Mouse (Mus musculus) limb, embryonic 14.5 days (tissue): ENCODE measurements around the gene Rai14. TPM values are rescaled to one million over a fixed set of nuclear protein-coding genes. Genes with fewer than 3 reads are reported as not detected.

ENCODE experiments used
- ATAC-seq: fragments of 200-750 bp; cut with Nextera tagmentation; 2 replicates; pipeline ENCODE4 v1.8.0; 2017; ENCODE audit warnings: low read depth, moderate number of reproducible peaks, moderate TSS enrichment; ENCODE audit not compliant: low FRiP score
- DNase-seq: peaks from one replicate; pipeline ENCODE4 v3.0.0-alpha.2; 2015; ENCODE audit warnings: low spot score
- H3K27ac ChIP-seq: fragments of 300-500 bp; sonication (generic); replicated peaks from 2 replicates; pipeline ENCODE4 v1.5.1; 2014; ENCODE audit warnings: low read depth, mild to moderate bottlenecking, low read length, moderate library complexity, mixed read lengths
- H3K27me3 ChIP-seq: fragments of 300-500 bp; sonication (generic); 2 replicates; pipeline ENCODE4 v1.6.1; 2014; ENCODE audit warnings: low read length, mixed read lengths; ENCODE audit not compliant: control insufficient read depth, insufficient read depth
- H3K36me3 ChIP-seq: fragments of 300-500 bp; sonication (generic); 2 replicates; pipeline ENCODE4 v1.6.1; 2014; ENCODE audit warnings: mild to moderate bottlenecking, low read length, moderate library complexity, mixed read lengths; ENCODE audit not compliant: control insufficient read depth, insufficient read depth
- H3K4me1 ChIP-seq: fragments of 300-500 bp; sonication (generic); 2 replicates; pipeline ENCODE4 v1.6.1; 2014; ENCODE audit warnings: antibody characterized with exemption, low read length, mixed read lengths; ENCODE audit not compliant: control insufficient read depth, insufficient read depth
- H3K4me2 ChIP-seq: fragments of 300-500 bp; sonication (generic); replicated peaks from 2 replicates; pipeline ENCODE4 v1.6.1; 2014; ENCODE audit warnings: low read depth, mild to moderate bottlenecking, low read length, moderate library complexity; ENCODE audit not compliant: severe bottlenecking
- H3K4me3 ChIP-seq: fragments of 300-500 bp; sonication (generic); replicated peaks from 2 replicates; pipeline ENCODE4 v1.5.1; 2014; ENCODE audit warnings: low read length
- H3K9ac ChIP-seq: fragments of 300-500 bp; sonication (generic); 2 replicates; pipeline ENCODE4 v1.6.1; 2014; ENCODE audit warnings: mild to moderate bottlenecking, low read depth, low read length, moderate library complexity; ENCODE audit not compliant: severe bottlenecking
- H3K9me3 ChIP-seq: fragments of 300-500 bp; sonication (generic); 2 replicates; pipeline ENCODE4 v1.6.1; 2016; ENCODE audit warnings: low read length; ENCODE audit not compliant: control insufficient read depth
- POLR2A ChIP-seq: fragments of 200-500 bp; IDR thresholded peaks from 2 replicates; pipeline ENCODE4 v1.8.0; 2012; ENCODE audit warnings: inconsistent platforms, mild to moderate bottlenecking, moderate library complexity, borderline replicate concordance; ENCODE audit not compliant: insufficient read depth, insufficient read length; ENCODE audit errors: extremely low read depth
- WGBS: fragments of 180-500 bp; shearing (Covaris S2); extraction: QIAGEN DNeasy Blood & Tissue Kit; methylation state at CpG from one replicate; pipeline ENCODE4 v1.1.7; 2014; 5-methylcytosine and 5-hydroxymethylcytosine counted together
- polyA plus RNA-seq, 2 experiments: library from polyadenylated mRNA; depleted of rRNA in 1 of 2; stranded (reverse) in 1 of 2; unstranded in 1 of 2; fragments of >200 nt; fragmentation: Nextera tagmentation in 1 of 2; extraction: Ambion mirVana in 1 of 2; gene quantifications; 2 replicates each; pipeline versions ENCODE4 v1.2.1 to v1.2.3; 2012 to 2014

Gene Rai14
- polyA plus RNA-seq, 2 experiments, result 44.6 to 57.2 TPM

DNA sequence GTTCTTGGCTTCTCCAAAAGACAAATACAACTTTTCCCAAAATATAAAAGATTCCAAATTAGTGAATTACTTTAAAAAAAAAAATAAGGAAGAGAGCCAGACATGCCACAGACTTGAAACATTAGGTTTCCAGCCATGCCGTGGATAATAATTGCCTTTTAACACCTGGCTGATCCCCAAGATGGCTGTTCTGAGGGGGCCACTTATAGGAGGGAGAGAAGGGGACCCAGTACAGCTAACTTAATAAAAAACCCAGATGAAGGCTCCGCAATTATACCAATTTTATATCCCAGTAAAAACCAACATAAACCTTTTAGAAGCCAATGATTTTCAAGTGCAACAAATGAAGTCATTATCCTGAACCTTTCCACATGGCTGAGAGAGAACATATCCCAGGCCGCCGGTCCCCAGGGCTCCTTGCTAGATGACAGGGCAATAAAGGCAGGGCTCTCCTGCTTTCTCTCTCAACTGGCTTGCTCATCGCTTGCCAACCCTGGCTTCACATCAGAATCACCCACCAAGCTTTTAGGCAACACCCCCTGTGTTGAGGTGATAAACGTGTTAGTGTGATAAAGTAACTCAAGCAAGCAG is 105.8 kb downstream of the Rai14 start:
- ATAC-seq, result peak; percentile 74

DNA sequence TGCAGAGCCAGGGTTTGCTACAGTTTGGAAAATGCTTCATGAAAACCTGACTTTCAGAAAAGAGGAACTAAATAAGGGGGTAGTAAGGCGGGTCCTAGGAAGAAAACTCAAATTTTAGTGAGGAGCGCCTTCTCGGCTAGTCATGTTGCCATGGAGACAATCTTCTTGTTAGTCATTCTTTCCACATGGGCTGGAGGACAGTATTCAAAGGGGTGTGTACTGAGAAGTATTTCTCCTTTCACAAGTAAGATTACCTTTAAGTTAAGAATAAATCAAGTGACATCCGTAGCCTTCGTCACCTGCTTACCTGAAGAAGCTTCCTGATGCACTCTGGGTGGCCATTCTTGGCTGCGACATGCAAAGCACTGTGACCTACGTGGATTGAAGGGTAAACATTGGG is 115.0 kb downstream of the Rai14 start:
- 74% methylated on average over 7 of the region's 7 CpGs for WGBS
- H3K9ac ChIP-seq, result no peak overlapping the region
- peaks cover 4% of the 10 kb centered on the region; the same call in 1 of the 2 replicates for H3K9me3 ChIP-seq
- H3K4me1 ChIP-seq, result peaks cover 31% of the 10 kb centered on the region
- H3K27me3 ChIP-seq, result no peaks in the 10 kb centered on the region
- ATAC-seq (no peak), DNase-seq (peak; percentile 61)
- peaks cover 11% of the 10 kb centered on the region for H3K36me3 ChIP-seq
- H3K27ac ChIP-seq, result peak overlapping the region; percentile 52
- no peak overlapping the region for H3K4me3 ChIP-seq
- H3K4me2 ChIP-seq, result no peak overlapping the region
- TF ChIP-seq POLR2A, result no peak

More for the DNA sequence above, 105.8 kb downstream of the Rai14 start:
- TF ChIP-seq POLR2A, result no peak
- Histone ChIP-seq H3K27ac (peak overlapping the region; percentile 44; the same call in 1 of the 2 replicates), H3K4me2 (no peak overlapping the region), H3K36me3 (peaks cover 37% of the 10 kb centered on the region), H3K9me3 (peaks cover 4% of the 10 kb centered on the region; the same call in 1 of the 2 replicates), H3K9ac (no peak overlapping the region), H3K27me3 (no peaks in the 10 kb centered on the region), H3K4me3 (no peak overlapping the region), H3K4me1 (peaks cover 14% of the 10 kb centered on the region; the same call in 1 of the 2 replicates)
- WGBS, result 24% methylated on average over 6 of the region's 6 CpGs
- peak; percentile 55 for DNase-seq

DNA sequence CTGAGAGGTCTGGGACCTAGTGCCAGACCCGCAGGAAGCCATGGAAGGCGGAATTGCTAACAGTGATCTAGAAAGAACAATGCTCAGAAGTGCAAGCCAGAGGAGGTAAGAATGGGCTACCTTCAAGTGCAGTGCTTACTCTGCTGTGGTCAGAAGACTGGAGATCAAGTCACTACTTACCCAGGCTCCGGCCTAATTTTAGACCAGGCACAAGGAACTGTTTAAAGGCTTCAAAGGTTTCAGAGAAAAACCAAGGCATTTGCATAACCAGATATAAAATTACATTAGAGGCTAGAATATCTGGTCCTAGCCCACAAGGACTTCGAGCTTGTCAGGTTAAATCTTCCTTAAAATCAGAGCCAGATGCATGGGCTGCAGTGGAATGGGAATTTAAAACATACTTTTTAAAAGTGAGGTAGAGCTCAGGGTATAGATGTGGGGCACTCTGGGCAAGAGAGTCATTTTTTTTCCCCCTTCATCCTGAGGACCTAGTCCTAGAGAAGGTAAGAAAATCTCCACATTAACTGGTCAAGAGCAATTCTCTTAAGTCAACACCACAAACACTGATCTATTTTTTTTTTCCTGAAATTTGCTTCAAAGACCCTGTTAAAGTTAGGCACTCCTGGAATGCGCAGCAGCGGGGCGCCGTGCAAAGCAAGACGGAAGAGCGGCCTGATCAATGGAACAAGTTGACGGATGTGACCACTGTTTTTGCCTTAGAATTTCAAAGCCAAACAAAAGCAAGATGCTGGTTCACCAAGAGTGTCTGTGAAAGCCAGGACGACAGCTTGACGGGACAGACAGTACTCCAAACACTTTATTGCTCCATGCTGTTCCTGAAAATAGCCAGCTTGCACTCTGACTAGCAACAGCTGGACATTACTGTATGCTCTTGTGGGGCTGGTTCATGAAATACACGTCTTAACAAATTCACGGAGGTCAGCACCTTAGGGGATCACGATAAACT is 115.9 kb downstream of the Rai14 start:
- Histone ChIP-seq H3K9ac (no peak overlapping the region), H3K4me1 (peaks cover 34% of the 10 kb centered on the region), H3K4me3 (no peak overlapping the region), H3K9me3 (no peaks in the 10 kb centered on the region), H3K4me2 (no peak overlapping the region), H3K27ac (peak overlapping the region; percentile 52), H3K36me3 (peaks cover 5% of the 10 kb centered on the region; the same call in 1 of the 2 replicates), H3K27me3 (no peaks in the 10 kb centered on the region)
- 28% methylated on average over 16 of the region's 16 CpGs for WGBS
- DNase-seq, result no peak
- TF ChIP-seq POLR2A, result no peak
- peak; percentile 35 for ATAC-seq

DNA sequence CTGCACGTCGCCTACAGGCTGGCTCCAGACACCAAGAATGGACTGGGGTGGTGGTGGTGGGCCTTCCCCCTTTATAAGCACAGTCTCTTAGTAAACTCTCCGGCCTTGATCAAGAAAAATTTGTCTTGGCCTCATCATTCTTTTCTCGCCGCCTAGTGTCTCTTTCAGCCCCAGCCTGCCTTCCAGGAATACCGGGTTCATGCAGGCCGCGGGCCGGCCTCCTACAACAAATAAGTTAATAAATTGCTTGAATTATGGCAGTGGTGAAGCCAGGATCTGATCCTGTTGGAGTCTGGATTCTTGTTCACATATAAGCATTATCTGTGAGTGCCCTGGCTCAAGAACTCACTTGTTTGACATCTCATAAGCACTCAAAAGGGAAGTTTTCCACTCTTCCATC is 117.6 kb downstream of the Rai14 start:
- Histone ChIP-seq H3K4me3 (no peak overlapping the region), H3K9ac (no peak overlapping the region), H3K4me1 (peaks cover 30% of the 10 kb centered on the region), H3K4me2 (no peak overlapping the region), H3K27me3 (no peaks in the 10 kb centered on the region), H3K27ac (no peak overlapping the region), H3K9me3 (no peaks in the 10 kb centered on the region), H3K36me3 (peaks cover 17% of the 10 kb centered on the region)
- WGBS, result 93% methylated on average over 9 of the region's 9 CpGs
- ATAC-seq (no peak), DNase-seq (no peak)
- TF ChIP-seq POLR2A, result no peak

DNA sequence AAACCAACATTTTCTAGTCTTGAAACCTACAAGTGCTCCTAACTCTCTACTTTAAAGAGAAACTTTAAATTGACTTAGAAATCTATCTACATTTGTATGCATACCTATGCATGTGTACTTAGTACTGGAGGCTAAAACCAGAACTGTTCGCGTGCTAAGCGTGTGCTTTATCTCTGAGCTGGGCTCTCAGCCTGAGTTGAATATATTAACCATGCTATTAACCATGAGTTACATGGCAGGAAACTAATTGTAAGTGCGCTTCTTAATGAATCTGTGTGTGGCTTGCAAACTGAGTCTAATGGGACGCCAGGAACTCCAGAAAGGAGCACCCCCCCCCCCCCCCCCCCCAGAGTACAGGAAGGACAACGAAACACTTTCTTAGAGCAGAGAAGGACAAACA is 119.0 kb downstream of the Rai14 start:
- Histone ChIP-seq H3K27ac (no peak overlapping the region), H3K4me1 (peaks cover 30% of the 10 kb centered on the region), H3K27me3 (no peaks in the 10 kb centered on the region), H3K9ac (no peak overlapping the region), H3K4me3 (no peak overlapping the region), H3K9me3 (no peaks in the 10 kb centered on the region), H3K36me3 (peaks cover 20% of the 10 kb centered on the region), H3K4me2 (no peak overlapping the region)
- 58% methylated on average over 6 of the region's 6 CpGs for WGBS
- no peak for TF ChIP-seq POLR2A
- ATAC-seq (no peak), DNase-seq (no peak)
